Mouse (Mus musculus): Measurements from ENCODE around the gene Ankdd1a. TPM values are rescaled to one million over a fixed set of nuclear protein-coding genes. Genes with fewer than 3 reads are reported as not detected.

Ankdd1a gene
- polyA plus RNA-seq, 1 experiment from 2014 or later, result not detected

- Histone ChIP-seq H3K4me2 (replicated peaks; ENCODE audit: low read depth, low read length) (no peak overlapping the region), H3K9ac (replicated peaks; ENCODE audit: low read depth, low read length) (no peak overlapping the region), H3K9me3 (ENCODE audit: control insufficient read depth, low read depth, low read length) (no peaks in the 10 kb centered on the region), H3K4me1 (ENCODE audit: control insufficient read depth, insufficient read depth, low read length) (no peaks in the 10 kb centered on the region), H3K27ac (ENCODE audit: low read length) (no peak overlapping the region), H3K27me3 (ENCODE audit: control insufficient read depth, insufficient read depth, low read length) (no peaks in the 10 kb centered on the region), H3K36me3 (ENCODE audit: control insufficient read depth, insufficient read depth, low read length) (peaks cover 44% of the 10 kb centered on the region), H3K4me3 (ENCODE audit: low read depth, low read length) (no peak overlapping the region)
- ATAC-seq (ENCODE audit: insufficient number of reproducible peaks, insufficient read depth, low FRiP score, low read depth), result no peak
- WGBS, result 88% methylated on average over 6 of the region's 6 CpGs
Observed at GRCm38 (mm10) chr9:65447951-65448350, 72.0 kb downstream of the Ankdd1a start.

GRCm38 (mm10) chr9:65444692-65445091 is 75.3 kb downstream of the Ankdd1a start:
- no peak for ATAC-seq (ENCODE audit: insufficient number of reproducible peaks, insufficient read depth, low FRiP score, low read depth)
- Histone ChIP-seq H3K4me1 (ENCODE audit: control insufficient read depth, insufficient read depth, low read length) (no peaks in the 10 kb centered on the region), H3K4me2 (replicated peaks; ENCODE audit: low read depth, low read length) (no peak overlapping the region), H3K27ac (ENCODE audit: low read length) (no peak overlapping the region), H3K9me3 (ENCODE audit: control insufficient read depth, low read depth, low read length) (no peaks in the 10 kb centered on the region), H3K9ac (replicated peaks; ENCODE audit: low read depth, low read length) (no peak overlapping the region), H3K27me3 (ENCODE audit: control insufficient read depth, insufficient read depth, low read length) (no peaks in the 10 kb centered on the region), H3K36me3 (ENCODE audit: control insufficient read depth, insufficient read depth, low read length) (peaks cover 40% of the 10 kb centered on the region), H3K4me3 (ENCODE audit: low read depth, low read length) (no peak overlapping the region)
- 92% methylated on average over 4 of the region's 4 CpGs for WGBS

Other genes with a start within 250 kb of the Ankdd1a start
- gene Clpx, start 225.9 kb downstream of the Ankdd1a start, polyA plus RNA-seq (2014; fragmentation: Nextera tagmentation; extraction: Ambion mirVana), result 50.7 and 56.7 TPM in 2 replicates
- 10.5 and 10.8 TPM in 2 replicates for gene Pdcd7, start 174.1 kb downstream of the Ankdd1a start, polyA plus RNA-seq (2014; fragmentation: Nextera tagmentation; extraction: Ambion mirVana)
- 0.77 and 0.81 TPM in 2 replicates for gene Ubap1l, start 159.2 kb downstream of the Ankdd1a start, polyA plus RNA-seq (2014; fragmentation: Nextera tagmentation; extraction: Ambion mirVana)
- gene Kbtbd13, start 128.5 kb downstream of the Ankdd1a start, polyA plus RNA-seq (2014; fragmentation: Nextera tagmentation; extraction: Ambion mirVana), result 0.38 and 0.43 TPM in 2 replicates
- gene Rasl12, start 121.7 kb downstream of the Ankdd1a start, polyA plus RNA-seq (2014; fragmentation: Nextera tagmentation; extraction: Ambion mirVana), result 5.2 and 7.0 TPM in 2 replicates
- not detected in 2 replicates for gene Slc51b, start 97.2 kb downstream of the Ankdd1a start, polyA plus RNA-seq (2014; fragmentation: Nextera tagmentation; extraction: Ambion mirVana)
- gene Mtfmt, start 84.4 kb downstream of the Ankdd1a start, polyA plus RNA-seq (2014; fragmentation: Nextera tagmentation; extraction: Ambion mirVana), result 19.0 and 24.1 TPM in 2 replicates
- gene Spg21, start 59.2 kb downstream of the Ankdd1a start, polyA plus RNA-seq (2014; fragmentation: Nextera tagmentation; extraction: Ambion mirVana), result 94.8 and 96.4 TPM in 2 replicates
- 17.2 and 21.2 TPM in 2 replicates for gene Plekho2, start 59.8 kb upstream of the Ankdd1a start, polyA plus RNA-seq (2014; fragmentation: Nextera tagmentation; extraction: Ambion mirVana)
- 9.9 and 11.0 TPM in 2 replicates for gene Pif1, start 67.0 kb upstream of the Ankdd1a start, polyA plus RNA-seq (2014; fragmentation: Nextera tagmentation; extraction: Ambion mirVana)
- 28.2 and 32.5 TPM in 2 replicates for gene Rbpms2, start 109.5 kb upstream of the Ankdd1a start, polyA plus RNA-seq (2014; fragmentation: Nextera tagmentation; extraction: Ambion mirVana)
- 182 and 190 TPM in 2 replicates for gene Oaz2, start 147.8 kb upstream of the Ankdd1a start, polyA plus RNA-seq (2014; fragmentation: Nextera tagmentation; extraction: Ambion mirVana)

All from stomach, embryonic 14.5 days (tissue).